Mouse (Mus musculus) forebrain, embryonic 16.5 days (tissue): Measurements from ENCODE around the gene Sp2. TPM values are rescaled to one million over a fixed set of nuclear protein-coding genes. Genes with fewer than 3 reads are reported as not detected.

ENCODE experiments used
- ATAC-seq: fragments of 200-750 bp; cut with Nextera tagmentation; 2 replicates; pipeline ENCODE4 v1.8.0; 2017; ENCODE audit warnings: mild to moderate bottlenecking, moderate library complexity
- H3K27ac ChIP-seq: fragments of 300-500 bp; sonication (generic); 2 replicates; pipeline ENCODE4 v1.5.1; 2014; ENCODE audit warnings: low read length, control low read depth
- H3K27me3 ChIP-seq: fragments of 300-500 bp; sonication (generic); replicated peaks from 2 replicates; pipeline ENCODE4 v1.6.1; 2014; ENCODE audit warnings: low read length; ENCODE audit not compliant: control insufficient read depth, insufficient read depth
- H3K36me3 ChIP-seq: fragments of 300-500 bp; sonication (generic); 2 replicates; pipeline ENCODE4 v1.6.1; 2014; ENCODE audit not compliant: control insufficient read depth, insufficient read depth
- H3K4me1 ChIP-seq: fragments of 300-500 bp; sonication (generic); replicated peaks from 2 replicates; pipeline ENCODE4 v1.6.1; 2014; ENCODE audit warnings: low read length; ENCODE audit not compliant: control insufficient read depth, insufficient read depth
- H3K4me2 ChIP-seq: fragments of 300-500 bp; sonication (generic); 2 replicates; pipeline ENCODE4 v1.6.1; 2014; ENCODE audit warnings: mild to moderate bottlenecking, low read length, control low read depth
- H3K4me3 ChIP-seq: fragments of 300-500 bp; sonication (generic); replicated peaks from 2 replicates; pipeline ENCODE4 v1.5.1; 2014; ENCODE audit warnings: mild to moderate bottlenecking, low read length, control low read depth
- H3K9ac ChIP-seq: fragments of 300-500 bp; sonication (generic); replicated peaks from 2 replicates; pipeline ENCODE4 v1.6.1; 2014; ENCODE audit warnings: low read depth, low read length, control low read depth
- H3K9me3 ChIP-seq: fragments of 300-500 bp; sonication (generic); 2 replicates; pipeline ENCODE4 v1.6.1; 2016; ENCODE audit warnings: low read length; ENCODE audit not compliant: control insufficient read depth
- WGBS: fragments of 180-500 bp; shearing (Covaris S2); extraction: QIAGEN DNeasy Blood & Tissue Kit; methylation state at CpG from one replicate; pipeline ENCODE4 v1.1.7; 2014; 5-methylcytosine and 5-hydroxymethylcytosine counted together
- polyA plus RNA-seq: library from polyadenylated mRNA; unstranded; fragments of >200 nt; fragmentation: Nextera tagmentation; extraction: Ambion mirVana; gene quantifications from 2 replicates; pipeline ENCODE4 v1.2.1, GENCODE M21; 2015

Sp2 gene
- polyA plus RNA-seq, 1 experiment from 2014 or later: 16.3 TPM

DNA sequence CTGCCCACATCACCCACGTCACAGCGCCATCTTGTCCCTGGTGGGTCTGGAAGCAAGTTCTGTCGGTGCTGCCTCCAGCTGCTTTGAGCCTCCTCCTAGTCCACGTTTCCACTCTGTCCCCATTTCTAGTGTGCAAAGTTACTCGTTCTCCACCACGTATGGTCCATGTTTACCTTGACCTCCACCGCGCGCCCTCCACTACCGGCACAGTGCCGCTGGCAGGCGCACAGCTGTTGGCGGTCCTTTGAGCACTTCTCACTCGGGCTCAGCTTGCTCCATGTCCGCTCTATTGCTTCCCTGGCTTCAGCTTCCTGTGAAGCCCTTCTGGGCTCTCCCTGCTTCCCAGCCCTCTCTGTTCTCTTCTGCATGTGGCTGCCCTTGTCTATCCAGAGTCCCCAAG lies 1.3 kb downstream of the Sp2 start:
- Histone ChIP-seq H3K4me3 (no peak overlapping the region), H3K4me2 (no peak overlapping the region), H3K9me3 (no peaks in the 10 kb centered on the region), H3K9ac (no peak overlapping the region), H3K27me3 (peaks cover 7% of the 10 kb centered on the region), H3K4me1 (peaks cover 13% of the 10 kb centered on the region), H3K27ac (no peak overlapping the region), H3K36me3 (no peaks in the 10 kb centered on the region)
- ATAC-seq: no peak
- 82% methylated on average over 15 of the region's 15 CpGs for WGBS

GRCm38 (mm10) chr11:96980021-96980420 lies 2.7 kb downstream of the Sp2 start:
- 80% methylated on average over 5 of the region's 5 CpGs for WGBS
- Histone ChIP-seq H3K4me3 (no peak overlapping the region), H3K9me3 (no peaks in the 10 kb centered on the region), H3K27ac (no peak overlapping the region), H3K36me3 (no peaks in the 10 kb centered on the region), H3K9ac (no peak overlapping the region), H3K4me2 (no peak overlapping the region), H3K27me3 (peaks cover 7% of the 10 kb centered on the region), H3K4me1 (peaks cover 18% of the 10 kb centered on the region)
- no peak for ATAC-seq

DNA sequence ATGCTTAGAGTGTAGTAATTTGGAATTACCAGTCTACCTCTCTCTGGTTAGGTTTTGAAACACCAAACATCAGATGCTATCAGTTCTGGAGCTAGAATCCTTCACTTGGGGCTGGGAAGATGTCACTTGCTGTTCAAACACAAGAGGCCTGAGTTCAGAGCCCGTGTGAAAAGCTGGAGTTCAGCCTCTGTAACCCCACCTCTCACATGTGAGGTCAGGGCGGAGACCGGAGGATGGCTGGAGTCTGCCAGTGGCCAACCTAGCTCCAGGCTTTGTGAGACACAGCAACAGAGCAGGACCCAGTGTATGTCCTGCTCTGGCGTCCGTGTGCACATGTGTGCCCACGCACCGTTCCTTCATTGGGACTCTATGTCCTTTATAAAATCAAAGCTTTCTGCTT lies 3.4 kb downstream of the Sp2 start:
- Histone ChIP-seq H3K9ac (no peak overlapping the region), H3K4me3 (no peak overlapping the region), H3K36me3 (no peaks in the 10 kb centered on the region), H3K27ac (no peak overlapping the region), H3K9me3 (no peaks in the 10 kb centered on the region), H3K4me1 (peaks cover 18% of the 10 kb centered on the region), H3K27me3 (peaks cover 6% of the 10 kb centered on the region), H3K4me2 (no peak overlapping the region)
- ATAC-seq: no peak
- 84% methylated on average over 7 of the region's 7 CpGs for WGBS

- ATAC-seq: no peak
- Histone ChIP-seq H3K27me3 (no peaks in the 10 kb centered on the region), H3K9ac (peak overlapping the region; percentile 70), H3K4me3 (peak overlapping the region; percentile 57), H3K4me1 (peaks cover 18% of the 10 kb centered on the region), H3K36me3 (no peaks in the 10 kb centered on the region), H3K27ac (peak overlapping the region; percentile 80), H3K4me2 (peak overlapping the region; percentile 81), H3K9me3 (no peaks in the 10 kb centered on the region)
- WGBS: 31% methylated on average over 17 of the region's 17 CpGs
These were observed 4.1 kb downstream of the Sp2 start for GRCm38 (mm10) chr11:96978401-96979246.

GRCm38 (mm10) chr11:96977606-96978400 lies 5.0 kb downstream of the Sp2 start:
- ATAC-seq: peak; percentile 98
- H3K4me2 ChIP-seq: peak overlapping the region; percentile 81
- peak overlapping the region; percentile 72 for H3K4me3 ChIP-seq
- H3K27ac ChIP-seq: peak overlapping the region; percentile 97
- H3K9ac ChIP-seq: peak overlapping the region; percentile 96
- H3K36me3 ChIP-seq: no peaks in the 10 kb centered on the region
- WGBS: 0% methylated on average over 45 of the region's 45 CpGs
- peaks cover 20% of the 10 kb centered on the region for H3K4me1 ChIP-seq
- H3K27me3 ChIP-seq: no peaks in the 10 kb centered on the region
- no peaks in the 10 kb centered on the region for H3K9me3 ChIP-seq

- Histone ChIP-seq H3K36me3 (no peaks in the 10 kb centered on the region), H3K27me3 (no peaks in the 10 kb centered on the region), H3K27ac (peak overlapping the region; percentile 97), H3K4me1 (peaks cover 20% of the 10 kb centered on the region), H3K4me3 (peak overlapping the region; percentile 72), H3K9me3 (no peaks in the 10 kb centered on the region), H3K4me2 (peak overlapping the region; percentile 87), H3K9ac (peak overlapping the region; percentile 96)
- WGBS: under 1% methylated on average over 49 of the region's 50 CpGs
- ATAC-seq: peak; percentile 69
These were observed 5.7 kb downstream of the Sp2 start for GRCm38 (mm10) chr11:96976911-96977591.

- peak overlapping the region; percentile 87 for H3K4me2 ChIP-seq
- peak overlapping the region; percentile 96 for H3K9ac ChIP-seq
- ATAC-seq: no peak
- H3K4me3 ChIP-seq: peak overlapping the region; percentile 72
- H3K27ac ChIP-seq: no peak overlapping the region
- no peaks in the 10 kb centered on the region for H3K9me3 ChIP-seq
- H3K36me3 ChIP-seq: no peaks in the 10 kb centered on the region
- peaks cover 22% of the 10 kb centered on the region for H3K4me1 ChIP-seq
- WGBS: 54% methylated on average over 3 of the region's 3 CpGs
- no peaks in the 10 kb centered on the region for H3K27me3 ChIP-seq
These were observed 6.4 kb downstream of the Sp2 start for GRCm38 (mm10) chr11:96976379-96976687.

GRCm38 (mm10) chr11:96975511-96976378 lies 7.0 kb downstream of the Sp2 start:
- H3K27ac ChIP-seq: no peak overlapping the region
- H3K4me2 ChIP-seq: peak overlapping the region; percentile 87
- H3K36me3 ChIP-seq: no peaks in the 10 kb centered on the region
- no peaks in the 10 kb centered on the region for H3K9me3 ChIP-seq
- peak overlapping the region; percentile 96; the same call in 1 of the 2 replicates for H3K9ac ChIP-seq
- no peak for ATAC-seq
- no peaks in the 10 kb centered on the region for H3K27me3 ChIP-seq
- peaks cover 22% of the 10 kb centered on the region for H3K4me1 ChIP-seq
- WGBS: 82% methylated on average over 10 of the region's 10 CpGs
- no peak overlapping the region for H3K4me3 ChIP-seq
